Comparison of ENCODE assay signal across 8 mouse cellular contexts in the genomic region with DNA sequence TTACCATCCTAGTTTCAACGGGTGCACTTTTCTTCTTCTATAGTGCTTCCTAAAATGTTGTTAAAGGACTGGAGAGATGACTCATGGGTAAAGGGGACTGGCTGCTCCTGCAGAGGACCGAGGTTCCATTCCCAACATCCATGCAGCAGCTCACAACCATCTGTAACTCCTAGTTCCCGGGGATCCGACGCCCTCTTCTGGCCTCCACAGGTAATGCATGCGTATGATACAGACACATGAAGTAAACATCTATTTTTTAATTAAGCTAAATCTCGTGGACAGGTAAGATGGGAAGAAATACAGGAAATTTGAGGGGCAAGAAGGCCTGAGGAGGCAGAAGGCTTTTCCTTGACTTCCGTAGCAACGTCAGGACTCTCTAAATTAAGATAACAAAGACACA. TPM values are rescaled to one million over a fixed set of nuclear protein-coding genes. Genes with fewer than 3 reads are reported as not detected.
DNase-seq lines count a peak whose midpoint lies in the region; ATAC-seq and TF ChIP-seq lines count a peak whose summit lies in the region.

No protein-coding gene starts in this region.

- H3K27ac ChIP-seq in kidney, embryonic 14.5 days (ENCODE audit: low read depth, low read length), result no peak overlapping the region
- H3K27ac ChIP-seq in bone marrow macrophage, adult 2 months (ENCODE audit: insufficient read depth, low read depth, low read length), result no peak overlapping the region
- no peak overlapping the region for H3K27ac ChIP-seq in forebrain, embryonic 11.5 days (ENCODE audit: low read depth, low read length)

- intact Hi-C loops in gastrocnemius, postnatal 14 days (cut with DNase I; ENCODE audit: low total_unique reads), result no loop called here

- H3K4me3 ChIP-seq in kidney, embryonic 14.5 days (ENCODE audit: low read length), result no peak overlapping the region
- H3K4me3 ChIP-seq in bone marrow macrophage, adult 2 months (ENCODE audit: insufficient read depth, low read length), result no peak overlapping the region
- no peak overlapping the region for H3K4me3 ChIP-seq in forebrain, embryonic 11.5 days (ENCODE audit: low read depth, low read length)

- no peak overlapping the region for H3K9ac ChIP-seq in kidney, embryonic 14.5 days (ENCODE audit: low read depth, low read length)
- H3K9ac ChIP-seq in forebrain, embryonic 11.5 days (ENCODE audit: low read length), result no peak overlapping the region

- no peak overlapping the region for H3K4me2 ChIP-seq in kidney, embryonic 14.5 days (replicated peaks; ENCODE audit: low read depth, low read length)
- H3K4me2 ChIP-seq in forebrain, embryonic 11.5 days (ENCODE audit: low read depth, low read length, severe bottlenecking), result no peak overlapping the region

- ATAC-seq in kidney, embryonic 14.5 days (ENCODE audit: low FRiP score, low TSS enrichment), result no peak
- ATAC-seq in forebrain, embryonic 11.5 days (replicated peaks; ENCODE audit: low FRiP score), result no peak

- peak; percentile 65 for DNase-seq in kidney, adult 18-20 months
- DNase-seq in kidney, postnatal 36 days, result peak; percentile 59 to 77
- DNase-seq in spleen, postnatal 10 days (ENCODE audit: low spot score in 2 of 2), result peak; percentile 47 to 70
- no peak for DNase-seq in gastrocnemius, postnatal 14 days
- no peak for DNase-seq in heart, adult 9 months (ENCODE audit: low spot score in 2 of 2)
- DNase-seq in forebrain, embryonic 11.5 days (ENCODE audit: low spot score), result no peak

- no peaks in the 10 kb centered on the region for H3K27me3 ChIP-seq in kidney, embryonic 14.5 days (ENCODE audit: control insufficient read depth, insufficient read depth, low read length)
- no peaks in the 10 kb centered on the region for H3K27me3 ChIP-seq in forebrain, embryonic 11.5 days (ENCODE audit: control insufficient read depth, insufficient read depth, low read length)

- no peaks in the 10 kb centered on the region for H3K9me3 ChIP-seq in kidney, embryonic 14.5 days (ENCODE audit: control insufficient read depth, low read length)
- no peaks in the 10 kb centered on the region for H3K9me3 ChIP-seq in forebrain, embryonic 11.5 days (ENCODE audit: control insufficient read depth, low read length)

- WGBS in kidney, embryonic 14.5 days, result 47% methylated on average over 9 of the region's 9 CpGs
- WGBS in forebrain, embryonic 11.5 days, result 36% methylated on average over 9 of the region's 9 CpGs

- peaks cover 9% of the 10 kb centered on the region for H3K4me1 ChIP-seq in kidney, embryonic 14.5 days (ENCODE audit: control insufficient read depth, insufficient read depth, low read length)
- H3K4me1 ChIP-seq in bone marrow macrophage, adult 2 months (ENCODE audit: control insufficient read depth, insufficient read depth, low read length), result peaks cover 4% of the 10 kb centered on the region; the same call in 1 of the 2 replicates
- 0 out of 2 replicates have a peak, but pooled peaks cover 5% of the 10 kb centered on the region for H3K4me1 ChIP-seq in forebrain, embryonic 11.5 days (replicated peaks; ENCODE audit: control insufficient read depth, insufficient read depth, low read length)

- TF ChIP-seq CTCF in bone marrow macrophage, adult 2 months (IDR thresholded peaks at IDR 0.05; ENCODE audit: low read depth, low read length), result peak; percentile 59; the same call in 1 of the 2 replicates

- TF ChIP-seq POLR2A in bone marrow macrophage, adult 2 months (IDR thresholded peaks at IDR 0.05; ENCODE audit: borderline replicate concordance, low read depth, low read length), result no peak

- H3K36me3 ChIP-seq in kidney, embryonic 14.5 days (ENCODE audit: control insufficient read depth, insufficient read depth, low read length), result no peaks in the 10 kb centered on the region
- H3K36me3 ChIP-seq in forebrain, embryonic 11.5 days (ENCODE audit: control insufficient read depth, insufficient read depth, low read length), result no peaks in the 10 kb centered on the region

RNA-seq across cellular contexts. Expression of gene Katnal1, which starts 29.2 kb away (rescaled TPM):
- polyA plus RNA-seq in kidney, embryonic 14.5 days (2014; fragmentation: Nextera tagmentation; extraction: Ambion mirVana), result 7.7 and 13.3 TPM in 2 replicates
- polyA plus RNA-seq in bone marrow macrophage, adult 2 months (2012; ENCODE audit: insufficient read depth, insufficient read length, missing spikeins), result 7.1 and 7.7 TPM in 2 replicates
- total RNA-seq in gastrocnemius, postnatal 14 days (2021), result 1 to 10 TPM; 3.7 to 3.9 TPM
- polyA plus RNA-seq in forebrain, embryonic 11.5 days (2014; fragmentation: Nextera tagmentation; extraction: Ambion mirVana), result 34.0 and 37.0 TPM in 2 replicates

RNA-seq across cellular contexts. Expression of gene Gm42791, which starts 36.6 kb away (rescaled TPM):
- polyA plus RNA-seq in kidney, embryonic 14.5 days (2014; fragmentation: Nextera tagmentation; extraction: Ambion mirVana), result 0.47 TPM in 1 of 2 replicates, not detected in the other
- 0.78 TPM in 1 of 2 replicates, not detected in the other for polyA plus RNA-seq in bone marrow macrophage, adult 2 months (2012; ENCODE audit: insufficient read depth, insufficient read length, missing spikeins)
- total RNA-seq in gastrocnemius, postnatal 14 days (2021), result 1 to 10 TPM; 1.1 to 1.5 TPM
- 4.6 TPM in 1 of 2 replicates, not detected in the other for polyA plus RNA-seq in forebrain, embryonic 11.5 days (2014; fragmentation: Nextera tagmentation; extraction: Ambion mirVana)

Comparison
In these comparisons a context has a peak if more than half of its experiments do, and no peak if none do; other contexts are left out.
1. DNase-seq: peak in kidney, adult 18-20 months (single experiment), kidney, postnatal 36 days (2 of 2) and spleen, postnatal 10 days (2 of 2); none in gastrocnemius, postnatal 14 days (single experiment), heart, adult 9 months (0 of 2) and forebrain, embryonic 11.5 days (single experiment).